Mouse (Mus musculus) liver, adult 2 months (tissue): ENCODE data around the gene Nudc. TPM values are rescaled to one million over a fixed set of nuclear protein-coding genes. Genes with fewer than 3 reads are reported as not detected.

Experiments
- DNase-seq: peaks from one replicate; pipeline ENCODE4 v3.0.0-alpha.2; 2011; ENCODE audit warnings: low read depth, low spot score; ENCODE audit errors: extremely low read depth
- H3K27ac ChIP-seq: fragments of 200-500 bp; replicated peaks from 2 replicates; pipeline ENCODE4 v1.5.1; 2012; ENCODE audit warnings: low read depth, mild to moderate bottlenecking, control low read depth, inconsistent platforms, low read length; ENCODE audit not compliant: insufficient read depth
- H3K27me3 ChIP-seq: fragments of 200-500 bp; 2 replicates; pipeline ENCODE4 v1.6.1; 2012; ENCODE audit warnings: mild to moderate bottlenecking, moderate library complexity, low read length, inconsistent platforms; ENCODE audit not compliant: control insufficient read depth, insufficient read depth
- H3K36me3 ChIP-seq: fragments of 200-500 bp; 2 replicates; pipeline ENCODE4 v1.6.1; 2012; ENCODE audit warnings: low read length, inconsistent platforms; ENCODE audit not compliant: control insufficient read depth, insufficient read depth
- H3K4me1 ChIP-seq: fragments of 200-500 bp; 2 replicates; pipeline ENCODE4 v1.6.1; 2011; ENCODE audit warnings: low read length; ENCODE audit not compliant: control insufficient read depth, insufficient read depth
- H3K4me3 ChIP-seq: fragments of 200-500 bp; 2 replicates; pipeline ENCODE4 v1.5.1; 2011; ENCODE audit warnings: low read depth, mild to moderate bottlenecking, control low read depth, low read length, moderate library complexity; ENCODE audit not compliant: insufficient read depth
- H3K79me2 ChIP-seq: fragments of 200-500 bp; 2 replicates; pipeline ENCODE4 v1.6.1; 2012; ENCODE audit warnings: inconsistent platforms, mild to moderate bottlenecking, low read length, moderate library complexity; ENCODE audit not compliant: control insufficient read depth, insufficient read depth
- H3K9ac ChIP-seq: fragments of 200-500 bp; 2 replicates; pipeline ENCODE4 v1.6.1; 2012; ENCODE audit warnings: low read depth, mild to moderate bottlenecking, control low read depth, inconsistent platforms, low read length
- CTCF ChIP-seq: fragments of 200-500 bp; IDR thresholded peaks from 2 replicates; pipeline ENCODE4 v1.5.1; 2011; ENCODE audit warnings: low read depth, low read length, control low read depth
- POLR2A ChIP-seq: fragments of 200-500 bp; IDR thresholded peaks from 2 replicates; pipeline ENCODE4 v1.6.1; 2011; ENCODE audit warnings: low read length, control low read depth; ENCODE audit not compliant: insufficient read depth; ENCODE audit errors: extremely low read depth
- WGBS: fragments of 180-500 bp; shearing (Covaris S2); methylation state at CpG from one replicate; pipeline ENCODE4 v1.1.7; 2018; 5-methylcytosine and 5-hydroxymethylcytosine counted together
- polyA plus RNA-seq: library from polyadenylated mRNA; depleted of rRNA; stranded (reverse); fragments of >200 nt; gene quantifications from 2 replicates; pipeline ENCODE4 v1.2.3, GENCODE M21; 2012
- total RNA-seq: library from RNA; depleted of rRNA; stranded (reverse); fragments of >200 nt; gene quantifications from 2 replicates; pipeline ENCODE4 v1.2.3, GENCODE M21; 2014

Gene Nudc
- total and polyA plus RNA-seq, 2 experiments = 48.7 to 50.6 TPM

GRCm38 (mm10) chr4:133511050-133511449 is 34.7 kb downstream of the Nudc start:
- no peak for TF ChIP-seq CTCF
- no peak for TF ChIP-seq POLR2A
- Histone ChIP-seq H3K27me3 (no peaks in the 10 kb centered on the region), H3K4me1 (no peaks in the 10 kb centered on the region; the same call in 1 of the 2 replicates), H3K79me2 (no peaks in the 10 kb centered on the region), H3K27ac (no peak overlapping the region), H3K36me3 (no peaks in the 10 kb centered on the region), H3K9ac (no peak overlapping the region), H3K4me3 (no peak overlapping the region)
- 84% methylated on average over 5 of the region's 5 CpGs for WGBS
- DNase-seq = no peak

- Histone ChIP-seq H3K4me3 (no peak overlapping the region), H3K9ac (no peak overlapping the region), H3K79me2 (no peaks in the 10 kb centered on the region), H3K27ac (no peak overlapping the region), H3K27me3 (no peaks in the 10 kb centered on the region), H3K4me1 (no peaks in the 10 kb centered on the region; the same call in 1 of the 2 replicates), H3K36me3 (no peaks in the 10 kb centered on the region)
- 92% methylated on average over 7 of the region's 7 CpGs for WGBS
- DNase-seq = no peak
- no peak for TF ChIP-seq POLR2A
- TF ChIP-seq CTCF = no peak
Measured at GRCm38 (mm10) chr4:133508990-133509389, 36.8 kb downstream of the Nudc start.

GRCm38 (mm10) chr4:133506573-133506972 is 39.2 kb downstream of the Nudc start:
- Histone ChIP-seq H3K4me3 (no peak overlapping the region), H3K36me3 (no peaks in the 10 kb centered on the region), H3K79me2 (no peaks in the 10 kb centered on the region), H3K4me1 (no peaks in the 10 kb centered on the region), H3K27me3 (no peaks in the 10 kb centered on the region), H3K9ac (no peak overlapping the region), H3K27ac (no peak overlapping the region)
- no peak for TF ChIP-seq POLR2A
- no peak for TF ChIP-seq CTCF
- WGBS = 76% methylated on average over 5 of the region's 5 CpGs
- no peak for DNase-seq

GRCm38 (mm10) chr4:133504755-133505485 is 40.9 kb downstream of the Nudc start:
- H3K4me1 ChIP-seq = no peaks in the 10 kb centered on the region
- no peaks in the 10 kb centered on the region for H3K36me3 ChIP-seq
- peaks cover 7% of the 10 kb centered on the region; the same call in 1 of the 2 replicates for H3K27me3 ChIP-seq
- no peak overlapping the region for H3K27ac ChIP-seq
- no peaks in the 10 kb centered on the region for H3K79me2 ChIP-seq
- DNase-seq = no peak
- no peak overlapping the region for H3K4me3 ChIP-seq
- H3K9ac ChIP-seq = no peak overlapping the region
- WGBS = 56% methylated on average over 9 of the region's 9 CpGs
- no peak for TF ChIP-seq POLR2A
- no peak for TF ChIP-seq CTCF

GRCm38 (mm10) chr4:133504300-133504699 is 41.5 kb downstream of the Nudc start:
- WGBS = 54% methylated on average over 5 of the region's 5 CpGs
- no peak overlapping the region for H3K4me3 ChIP-seq
- DNase-seq = no peak
- H3K9ac ChIP-seq = no peak overlapping the region
- H3K36me3 ChIP-seq = no peaks in the 10 kb centered on the region
- H3K27ac ChIP-seq = no peak overlapping the region
- TF ChIP-seq CTCF (no peak), POLR2A (no peak)
- peaks cover 7% of the 10 kb centered on the region; the same call in 1 of the 2 replicates for H3K27me3 ChIP-seq
- H3K4me1 ChIP-seq = no peaks in the 10 kb centered on the region
- H3K79me2 ChIP-seq = no peaks in the 10 kb centered on the region

- Histone ChIP-seq H3K27ac (no peak overlapping the region), H3K4me3 (no peak overlapping the region), H3K4me1 (no peaks in the 10 kb centered on the region), H3K36me3 (no peaks in the 10 kb centered on the region), H3K27me3 (peaks cover 26% of the 10 kb centered on the region), H3K79me2 (no peaks in the 10 kb centered on the region), H3K9ac (no peak overlapping the region)
- DNase-seq = no peak
- 63% methylated on average over 7 of the region's 7 CpGs for WGBS
- no peak for TF ChIP-seq POLR2A
- TF ChIP-seq CTCF = no peak
Measured at GRCm38 (mm10) chr4:133501514-133501913, 44.3 kb downstream of the Nudc start.
